Mouse (Mus musculus): Measurements from ENCODE around the gene Fgf7.

The Fgf7 gene

GRCm38 (mm10) chr2:126034379-126035005, at the start of gene Fgf7:
Fgf7 (plus strand) TSS chr2:126034658.
- in situ Hi-C loops (cut with MboI, MseI) = loop anchor here (5.0 kb wide), 1 partner anchor 137 kb away; no protein-coding TSS in a partner anchor

- in situ Hi-C loops (cut with MboI, MseI) = no loop called here
Measured at GRCm38 (mm10) chr2:126002291-126002690, 32.2 kb upstream of the Fgf7 start.

- in situ Hi-C loops (cut with MboI, MseI) = no loop called here
Measured at GRCm38 (mm10) chr2:126006088-126006487, 28.4 kb upstream of the Fgf7 start.

- in situ Hi-C loops (cut with MboI, MseI) = no loop called here
Measured at GRCm38 (mm10) chr2:126006742-126007141, 27.7 kb upstream of the Fgf7 start.

GRCm38 (mm10) chr2:126014989-126015710, 19.3 kb upstream of the Fgf7 start:
- in situ Hi-C loops (cut with MboI, MseI) = no loop called here

GRCm38 (mm10) chr2:126015763-126016473, 18.5 kb upstream of the Fgf7 start:
- in situ Hi-C loops (cut with MboI, MseI) = no loop called here

- in situ Hi-C loops (cut with MboI, MseI) = loop anchor here (5.0 kb wide), 1 partner anchor 134 kb away; no protein-coding TSS in a partner anchor
Measured at GRCm38 (mm10) chr2:126031186-126031900, 3.1 kb upstream of the Fgf7 start.

GRCm38 (mm10) chr2:126033114-126033972, 1.1 kb upstream of the Fgf7 start:
- in situ Hi-C loops (cut with MboI, MseI) = loop anchor here (5.0 kb wide), 1 partner anchor 136 kb away; no protein-coding TSS in a partner anchor

- in situ Hi-C loops (cut with MboI, MseI) = no loop called here
Measured at GRCm38 (mm10) chr2:126035013-126035770, 734 bp downstream of the Fgf7 start.

GRCm38 (mm10) chr2:126036121-126036520, 1.7 kb downstream of the Fgf7 start:
- in situ Hi-C loops (cut with MboI, MseI) = no loop called here

- in situ Hi-C loops (cut with MboI, MseI) = no loop called here
Measured at GRCm38 (mm10) chr2:126038221-126039000, 4.0 kb downstream of the Fgf7 start.

GRCm38 (mm10) chr2:126039414-126039891, 5.0 kb downstream of the Fgf7 start:
- in situ Hi-C loops (cut with MboI, MseI) = no loop called here

GRCm38 (mm10) chr2:126040651-126041050, 6.2 kb downstream of the Fgf7 start:
- in situ Hi-C loops (cut with MboI, MseI) = no loop called here

- in situ Hi-C loops (cut with MboI, MseI) = no loop called here
Measured at GRCm38 (mm10) chr2:126041237-126041636, 6.8 kb downstream of the Fgf7 start.

- in situ Hi-C loops (cut with MboI, MseI) = no loop called here
Measured at GRCm38 (mm10) chr2:126042674-126043073, 8.2 kb downstream of the Fgf7 start.

GRCm38 (mm10) chr2:126045621-126046020, 11.2 kb downstream of the Fgf7 start:
- in situ Hi-C loops (cut with MboI, MseI) = no loop called here

- in situ Hi-C loops (cut with MboI, MseI) = no loop called here
Measured at GRCm38 (mm10) chr2:126052749-126053557, 18.5 kb downstream of the Fgf7 start.

- in situ Hi-C loops (cut with MboI, MseI) = no loop called here
Measured at GRCm38 (mm10) chr2:126053657-126054056, 19.2 kb downstream of the Fgf7 start.

All from T-helper 2 cell (primary cell).